Mouse (Mus musculus) spleen, adult 2 months (tissue): ENCODE measurements around the gene Rgs11.

ENCODE experiments used
- CTCF ChIP-seq: fragments of 200-500 bp; IDR thresholded peaks from 2 replicates; pipeline ENCODE4 v1.5.1; 2011; ENCODE audit warnings: mild to moderate bottlenecking, inconsistent platforms; ENCODE audit not compliant: insufficient read depth, insufficient read length, insufficient replicate concordance; ENCODE audit errors: extremely low read depth
- POLR2A ChIP-seq: fragments of 200-500 bp; IDR thresholded peaks from 2 replicates; pipeline ENCODE4 v1.6.1; 2011; ENCODE audit warnings: low read depth, low read length, inconsistent platforms

GRCm38 (mm10) chr17:26251886-26252538, 49.3 kb downstream of the Rgs11 start:
- no peak for TF ChIP-seq CTCF
- TF ChIP-seq POLR2A: no peak
